Mouse (Mus musculus): ENCODE results near the gene Tmem190.

GRCm38 (mm10) chr7:4830476-4830875, 47.7 kb downstream of the Tmem190 start:
- no peak for TF ChIP-seq CTCF (IDR thresholded peaks at IDR 0.05; ENCODE audit: extremely low read depth, insufficient read depth, insufficient read length, insufficient replicate concordance)
- TF ChIP-seq POLR2A (IDR thresholded peaks at IDR 0.05; ENCODE audit: low read depth, low read length) = no peak

Measured in spleen, adult 2 months (tissue).